Mouse (Mus musculus) limb, embryonic 14.5 days (tissue): ENCODE results near the gene Gm45062. TPM values are rescaled to one million over a fixed set of nuclear protein-coding genes. Genes with fewer than 3 reads are reported as not detected.

Source experiments
- ATAC-seq: fragments of 200-750 bp; cut with Nextera tagmentation; 2 replicates; pipeline ENCODE4 v1.8.0; 2017; ENCODE audit warnings: low read depth, moderate number of reproducible peaks, moderate TSS enrichment; ENCODE audit not compliant: low FRiP score
- DNase-seq: peaks from one replicate; pipeline ENCODE4 v3.0.0-alpha.2; 2015; ENCODE audit warnings: low spot score
- H3K27ac ChIP-seq: fragments of 300-500 bp; sonication (generic); replicated peaks from 2 replicates; pipeline ENCODE4 v1.5.1; 2014; ENCODE audit warnings: low read depth, mild to moderate bottlenecking, low read length, moderate library complexity, mixed read lengths
- H3K27me3 ChIP-seq: fragments of 300-500 bp; sonication (generic); 2 replicates; pipeline ENCODE4 v1.6.1; 2014; ENCODE audit warnings: low read length, mixed read lengths; ENCODE audit not compliant: control insufficient read depth, insufficient read depth
- H3K36me3 ChIP-seq: fragments of 300-500 bp; sonication (generic); 2 replicates; pipeline ENCODE4 v1.6.1; 2014; ENCODE audit warnings: mild to moderate bottlenecking, low read length, moderate library complexity, mixed read lengths; ENCODE audit not compliant: control insufficient read depth, insufficient read depth
- H3K4me1 ChIP-seq: fragments of 300-500 bp; sonication (generic); 2 replicates; pipeline ENCODE4 v1.6.1; 2014; ENCODE audit warnings: antibody characterized with exemption, low read length, mixed read lengths; ENCODE audit not compliant: control insufficient read depth, insufficient read depth
- H3K4me2 ChIP-seq: fragments of 300-500 bp; sonication (generic); replicated peaks from 2 replicates; pipeline ENCODE4 v1.6.1; 2014; ENCODE audit warnings: low read depth, mild to moderate bottlenecking, low read length, moderate library complexity; ENCODE audit not compliant: severe bottlenecking
- H3K4me3 ChIP-seq: fragments of 300-500 bp; sonication (generic); replicated peaks from 2 replicates; pipeline ENCODE4 v1.5.1; 2014; ENCODE audit warnings: low read length
- H3K9ac ChIP-seq: fragments of 300-500 bp; sonication (generic); 2 replicates; pipeline ENCODE4 v1.6.1; 2014; ENCODE audit warnings: mild to moderate bottlenecking, low read depth, low read length, moderate library complexity; ENCODE audit not compliant: severe bottlenecking
- H3K9me3 ChIP-seq: fragments of 300-500 bp; sonication (generic); 2 replicates; pipeline ENCODE4 v1.6.1; 2016; ENCODE audit warnings: low read length; ENCODE audit not compliant: control insufficient read depth
- POLR2A ChIP-seq: fragments of 200-500 bp; IDR thresholded peaks from 2 replicates; pipeline ENCODE4 v1.8.0; 2012; ENCODE audit warnings: inconsistent platforms, mild to moderate bottlenecking, moderate library complexity, borderline replicate concordance; ENCODE audit not compliant: insufficient read depth, insufficient read length; ENCODE audit errors: extremely low read depth
- WGBS: fragments of 180-500 bp; shearing (Covaris S2); extraction: QIAGEN DNeasy Blood & Tissue Kit; methylation state at CpG from one replicate; pipeline ENCODE4 v1.1.7; 2014; 5-methylcytosine and 5-hydroxymethylcytosine counted together
- polyA plus RNA-seq, 2 experiments: library from polyadenylated mRNA; depleted of rRNA in 1 of 2; stranded (reverse) in 1 of 2; unstranded in 1 of 2; fragments of >200 nt; fragmentation: Nextera tagmentation in 1 of 2; extraction: Ambion mirVana in 1 of 2; gene quantifications; 2 replicates each; pipeline versions ENCODE4 v1.2.1 to v1.2.3; 2012 to 2014

Gm45062 gene
- polyA plus RNA-seq, 2 experiments: 8.7 to 14.7 TPM

DNA sequence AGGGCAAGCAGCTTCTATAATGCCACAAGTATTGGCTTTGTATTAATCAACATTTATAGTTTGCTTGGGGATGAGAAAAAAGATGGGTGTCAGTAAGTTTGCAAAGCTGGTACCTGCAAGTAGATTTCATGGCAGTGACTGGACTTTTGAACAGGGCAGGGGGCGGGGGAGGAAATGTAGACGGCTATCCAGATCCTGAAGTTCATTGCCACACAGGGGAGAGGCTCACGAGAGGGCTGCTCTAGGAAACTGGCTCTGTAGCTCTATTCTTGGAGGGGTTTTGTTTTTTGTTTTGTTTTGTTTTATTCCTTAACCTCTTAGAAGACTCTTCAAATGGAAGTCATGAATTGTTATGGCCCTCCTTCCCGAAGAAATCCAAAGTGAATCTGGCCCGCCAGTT lies 162.2 kb downstream of the Gm45062 start:
- Histone ChIP-seq H3K27me3 (no peaks in the 10 kb centered on the region), H3K4me3 (no peak overlapping the region), H3K9me3 (no peaks in the 10 kb centered on the region), H3K36me3 (no peaks in the 10 kb centered on the region), H3K27ac (no peak overlapping the region), H3K4me2 (no peak overlapping the region), H3K9ac (no peak overlapping the region), H3K4me1 (peaks cover 16% of the 10 kb centered on the region; the same call in 1 of the 2 replicates)
- DNase-seq (no peak), ATAC-seq (no peak)
- WGBS: 72% methylated on average over 5 of the region's 5 CpGs
- no peak for TF ChIP-seq POLR2A

GRCm38 (mm10) chr6:8421959-8422581 lies 162.8 kb downstream of the Gm45062 start:
- TF ChIP-seq POLR2A: no peak
- 71% methylated on average over 10 of the region's 10 CpGs for WGBS

DNA sequence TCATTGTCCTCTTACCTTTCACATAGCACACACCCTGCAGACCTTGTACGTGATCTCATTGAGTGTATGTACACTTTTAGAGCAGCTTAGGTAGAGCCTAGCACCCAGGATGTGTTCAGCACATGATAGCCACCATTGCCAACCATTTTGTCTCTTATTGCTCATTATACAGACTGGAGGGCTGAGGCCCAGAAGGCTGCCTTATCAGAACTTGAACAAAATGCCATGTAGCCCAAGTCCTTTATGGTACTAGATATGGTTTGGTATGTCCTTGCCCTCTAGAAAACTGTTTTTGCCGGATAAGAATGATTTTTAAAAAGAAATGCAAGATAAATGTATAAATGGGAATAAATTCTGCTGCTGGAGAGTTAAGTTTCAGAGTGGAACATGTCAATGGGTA lies 163.9 kb downstream of the Gm45062 start:
- Histone ChIP-seq H3K4me2 (no peak overlapping the region), H3K9me3 (no peaks in the 10 kb centered on the region), H3K4me1 (peaks cover 16% of the 10 kb centered on the region; the same call in 1 of the 2 replicates), H3K4me3 (no peak overlapping the region), H3K27ac (no peak overlapping the region), H3K36me3 (no peaks in the 10 kb centered on the region), H3K9ac (no peak overlapping the region), H3K27me3 (no peaks in the 10 kb centered on the region)
- TF ChIP-seq POLR2A: no peak
- ATAC-seq (no peak), DNase-seq (no peak)
- WGBS: 90% methylated on average over 2 of the region's 2 CpGs

More at GRCm38 (mm10) chr6:8421959-8422581, 162.8 kb downstream of the Gm45062 start:
- Histone ChIP-seq H3K4me1 (peaks cover 16% of the 10 kb centered on the region; the same call in 1 of the 2 replicates), H3K27ac (no peak overlapping the region), H3K9me3 (no peaks in the 10 kb centered on the region), H3K36me3 (no peaks in the 10 kb centered on the region), H3K27me3 (no peaks in the 10 kb centered on the region), H3K4me3 (no peak overlapping the region), H3K9ac (no peak overlapping the region), H3K4me2 (no peak overlapping the region)
- DNase-seq: no peak
- peak; percentile 23; the same call in 1 of the 2 replicates for ATAC-seq

DNA sequence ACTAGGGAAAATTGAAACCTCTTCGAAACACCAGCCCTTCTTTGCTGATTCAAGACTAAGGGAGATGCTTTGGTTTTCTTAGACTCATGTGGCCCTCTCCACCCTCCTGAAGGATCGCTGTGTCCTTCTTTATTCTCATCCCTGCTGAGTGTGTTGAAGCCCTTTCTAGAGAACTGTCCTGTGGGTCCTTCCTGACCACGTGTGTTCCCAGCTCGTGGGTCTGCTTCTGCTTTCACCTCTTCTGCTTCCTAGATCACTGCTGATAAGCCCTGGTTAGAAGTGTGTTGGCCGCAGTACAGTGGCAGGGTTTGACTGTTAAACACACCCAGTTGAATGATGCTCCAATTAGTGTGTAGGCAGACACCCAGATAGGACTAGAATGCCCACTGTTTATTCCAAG lies 168.4 kb downstream of the Gm45062 start:
- ATAC-seq (no peak), DNase-seq (no peak)
- Histone ChIP-seq H3K4me2 (no peak overlapping the region), H3K27me3 (no peaks in the 10 kb centered on the region), H3K4me3 (no peak overlapping the region), H3K4me1 (no peaks in the 10 kb centered on the region), H3K9me3 (no peaks in the 10 kb centered on the region), H3K27ac (no peak overlapping the region), H3K9ac (no peak overlapping the region), H3K36me3 (no peaks in the 10 kb centered on the region)
- 77% methylated on average over 5 of the region's 5 CpGs for WGBS
- no peak for TF ChIP-seq POLR2A

DNA sequence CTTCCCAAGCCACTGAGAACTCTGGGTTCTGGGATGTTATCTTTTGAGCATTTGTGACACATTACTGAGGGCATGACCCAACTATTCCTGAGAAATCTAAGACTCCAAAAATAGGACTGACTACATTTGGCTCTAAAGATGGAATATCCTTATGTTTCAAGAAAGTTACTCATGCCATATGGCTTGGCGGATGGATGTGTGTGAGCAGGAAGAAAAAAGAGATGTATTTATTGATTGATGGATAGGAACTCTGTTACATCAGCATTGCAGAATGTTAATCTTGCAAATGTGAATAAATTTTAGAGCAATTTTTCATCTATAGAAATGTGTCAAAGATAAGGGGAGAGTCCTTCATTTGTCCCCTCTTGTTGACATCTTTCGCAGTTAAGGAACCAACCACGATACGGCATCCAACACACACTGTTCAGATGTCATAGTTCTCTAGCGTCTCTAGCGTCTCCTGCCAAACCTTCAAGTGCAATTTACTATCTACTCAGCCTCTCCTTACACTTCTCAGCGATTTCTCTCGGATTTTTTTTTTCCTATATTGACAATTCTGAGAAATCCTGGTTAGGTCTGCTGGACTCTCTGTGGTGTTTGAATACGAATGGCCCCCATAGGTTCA lies 171.5 kb downstream of the Gm45062 start:
- H3K4me1 ChIP-seq: no peaks in the 10 kb centered on the region
- H3K9ac ChIP-seq: no peak overlapping the region
- 95% methylated on average over 9 of the region's 9 CpGs for WGBS
- no peaks in the 10 kb centered on the region for H3K9me3 ChIP-seq
- H3K4me3 ChIP-seq: no peak overlapping the region
- H3K36me3 ChIP-seq: no peaks in the 10 kb centered on the region
- ATAC-seq (no peak), DNase-seq (no peak)
- TF ChIP-seq POLR2A: no peak
- no peaks in the 10 kb centered on the region for H3K27me3 ChIP-seq
- no peak overlapping the region for H3K27ac ChIP-seq
- H3K4me2 ChIP-seq: no peak overlapping the region
